Mouse (Mus musculus): ENCODE data around the gene Acsl4. TPM values are rescaled to one million over a fixed set of nuclear protein-coding genes. Genes with fewer than 3 reads are reported as not detected.

Gene Acsl4
- polyA plus RNA-seq, 1 experiment from 2014 or later: 24.2 TPM

DNA sequence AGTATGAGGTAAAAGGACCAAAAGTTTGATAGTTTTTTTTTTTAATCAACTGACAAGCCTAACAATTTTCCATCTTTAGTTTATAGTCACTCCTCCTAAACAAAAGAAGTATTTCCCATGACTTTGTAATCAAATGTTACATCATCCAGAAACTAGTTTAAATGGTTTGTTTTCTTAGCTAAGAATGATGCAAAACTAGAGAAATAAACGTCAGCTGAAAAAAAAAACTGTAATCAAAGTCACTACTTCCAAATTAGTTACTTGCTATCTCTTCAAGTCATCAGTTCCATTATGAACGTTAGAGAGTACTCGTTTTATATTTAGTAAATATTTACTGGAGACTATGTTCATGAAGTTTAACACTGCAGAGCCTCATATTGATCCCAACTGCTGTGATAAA, 13.6 kb downstream of the Acsl4 start:
- H3K36me3 ChIP-seq (ENCODE audit: control insufficient read depth, insufficient read depth, low read length): no peaks in the 10 kb centered on the region
- no peak for ATAC-seq (ENCODE audit: low FRiP score, low TSS enrichment)
- H3K9me3 ChIP-seq (ENCODE audit: control insufficient read depth, low read length): no peaks in the 10 kb centered on the region
- H3K27me3 ChIP-seq (ENCODE audit: control insufficient read depth, insufficient read depth, low read length): no peaks in the 10 kb centered on the region; the same call in 1 of the 2 replicates
- no peak overlapping the region for H3K4me3 ChIP-seq (ENCODE audit: low read length)
- no peak overlapping the region for H3K4me2 ChIP-seq (replicated peaks; ENCODE audit: low read depth, low read length)
- H3K9ac ChIP-seq (ENCODE audit: low read depth, low read length): no peak overlapping the region
- WGBS: 65% methylated on average over 3 of the region's 3 CpGs
- no peaks in the 10 kb centered on the region for H3K4me1 ChIP-seq (ENCODE audit: control insufficient read depth, insufficient read depth, low read length)
- no peak overlapping the region for H3K27ac ChIP-seq (ENCODE audit: low read depth, low read length)

DNA sequence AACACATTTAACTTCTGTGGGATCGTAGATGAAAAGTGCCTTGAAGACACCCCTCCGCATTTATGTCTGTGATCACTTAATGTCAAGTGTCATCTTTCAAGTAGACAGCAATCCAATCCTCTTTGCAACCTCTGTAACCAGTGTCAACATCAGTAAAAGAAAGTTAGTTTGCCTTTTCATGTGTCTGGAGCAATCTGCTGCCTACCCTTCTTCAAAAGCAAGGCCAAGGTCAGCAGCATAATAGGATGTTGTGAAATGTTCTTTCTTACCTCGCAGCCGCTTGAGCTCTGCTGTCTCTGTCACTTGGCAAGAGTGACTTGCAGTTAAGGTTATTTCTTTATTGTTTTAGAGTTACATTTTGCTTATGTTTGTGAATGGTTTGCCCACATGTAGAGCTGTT, 14.8 kb downstream of the Acsl4 start:
- Histone ChIP-seq H3K27me3 (ENCODE audit: control insufficient read depth, insufficient read depth, low read length) (no peaks in the 10 kb centered on the region; the same call in 1 of the 2 replicates), H3K27ac (ENCODE audit: low read depth, low read length) (no peak overlapping the region), H3K4me1 (ENCODE audit: control insufficient read depth, insufficient read depth, low read length) (no peaks in the 10 kb centered on the region), H3K9ac (ENCODE audit: low read depth, low read length) (no peak overlapping the region), H3K4me2 (replicated peaks; ENCODE audit: low read depth, low read length) (no peak overlapping the region), H3K36me3 (ENCODE audit: control insufficient read depth, insufficient read depth, low read length) (no peaks in the 10 kb centered on the region), H3K9me3 (ENCODE audit: control insufficient read depth, low read length) (no peaks in the 10 kb centered on the region), H3K4me3 (ENCODE audit: low read length) (no peak overlapping the region)
- 69% methylated on average over 4 of the region's 4 CpGs for WGBS
- no peak for ATAC-seq (ENCODE audit: low FRiP score, low TSS enrichment)

DNA sequence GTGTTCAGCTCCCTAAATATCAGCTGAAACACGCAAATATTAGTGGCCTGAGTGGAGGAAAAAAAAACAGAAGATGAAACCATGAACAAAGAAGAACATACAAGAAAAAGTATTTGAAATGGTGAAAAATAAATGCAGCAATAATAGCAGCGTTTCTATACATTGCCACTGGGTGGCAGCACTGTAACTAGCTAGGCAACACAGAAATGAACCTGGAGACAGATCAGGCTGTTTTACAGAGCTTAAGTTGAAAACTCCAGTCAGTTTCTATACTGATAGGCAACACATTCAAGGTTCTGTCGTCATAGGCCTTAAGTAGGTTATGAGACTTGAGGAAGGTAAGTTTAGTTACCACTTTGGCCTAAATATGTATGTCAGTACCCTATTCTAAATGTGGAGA, 17.9 kb downstream of the Acsl4 start:
- no peak overlapping the region for H3K9ac ChIP-seq (ENCODE audit: low read depth, low read length)
- H3K4me2 ChIP-seq (replicated peaks; ENCODE audit: low read depth, low read length): no peak overlapping the region
- H3K27me3 ChIP-seq (ENCODE audit: control insufficient read depth, insufficient read depth, low read length): no peaks in the 10 kb centered on the region
- no peaks in the 10 kb centered on the region for H3K9me3 ChIP-seq (ENCODE audit: control insufficient read depth, low read length)
- no peaks in the 10 kb centered on the region for H3K36me3 ChIP-seq (ENCODE audit: control insufficient read depth, insufficient read depth, low read length)
- whole genome bisulfite sequencing: 19% methylated on average over 3 of the region's 3 CpGs
- ATAC-seq (ENCODE audit: low FRiP score, low TSS enrichment): no peak
- no peaks in the 10 kb centered on the region for H3K4me1 ChIP-seq (ENCODE audit: control insufficient read depth, insufficient read depth, low read length)
- H3K4me3 ChIP-seq (ENCODE audit: low read length): no peak overlapping the region
- no peak overlapping the region for H3K27ac ChIP-seq (ENCODE audit: low read depth, low read length)

DNA sequence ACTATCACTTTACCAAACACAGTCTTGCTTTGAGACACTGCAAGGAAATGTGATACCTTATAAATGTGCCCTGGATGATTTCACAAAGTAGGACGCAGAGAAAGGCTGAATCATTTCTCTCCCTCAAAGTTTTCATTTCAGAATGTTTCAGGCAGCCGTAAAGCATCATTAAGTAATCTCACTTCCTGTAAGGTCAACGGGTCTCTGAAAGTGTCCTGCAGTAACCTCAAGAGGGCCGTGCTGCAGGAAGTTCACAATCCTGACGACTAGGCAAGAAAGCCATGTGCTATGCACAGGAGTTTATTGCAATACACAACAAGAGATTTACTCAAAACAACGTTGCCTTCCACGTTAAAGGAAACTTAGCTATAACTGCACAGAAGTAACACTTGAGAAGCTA, 20.4 kb downstream of the Acsl4 start:
- no peak for ATAC-seq (ENCODE audit: low FRiP score, low TSS enrichment)
- Histone ChIP-seq H3K27me3 (ENCODE audit: control insufficient read depth, insufficient read depth, low read length) (no peaks in the 10 kb centered on the region), H3K9me3 (ENCODE audit: control insufficient read depth, low read length) (no peaks in the 10 kb centered on the region), H3K4me1 (ENCODE audit: control insufficient read depth, insufficient read depth, low read length) (no peaks in the 10 kb centered on the region), H3K9ac (ENCODE audit: low read depth, low read length) (no peak overlapping the region), H3K4me2 (replicated peaks; ENCODE audit: low read depth, low read length) (no peak overlapping the region), H3K4me3 (ENCODE audit: low read length) (no peak overlapping the region), H3K36me3 (ENCODE audit: control insufficient read depth, insufficient read depth, low read length) (no peaks in the 10 kb centered on the region), H3K27ac (ENCODE audit: low read depth, low read length) (no peak overlapping the region)
- WGBS: 40% methylated on average over 7 of the region's 7 CpGs

DNA sequence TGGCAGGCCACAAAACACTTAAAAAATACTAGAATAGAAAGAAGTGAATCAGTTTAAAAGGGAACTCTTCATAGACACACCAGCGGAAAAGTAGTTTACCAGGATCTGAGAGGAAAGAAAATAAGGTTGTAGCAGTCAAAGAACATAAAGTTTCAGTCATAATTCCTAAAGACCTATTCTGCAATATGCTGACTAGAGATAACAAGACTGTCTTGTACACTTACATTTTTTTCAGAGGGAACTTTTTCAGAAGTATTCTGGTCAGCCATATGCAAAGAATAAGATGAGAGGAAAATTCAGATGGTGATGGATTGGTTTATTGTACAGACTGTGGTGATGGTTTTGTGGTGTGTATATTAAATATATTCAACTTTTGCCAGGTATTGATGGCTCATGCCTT, 26.5 kb downstream of the Acsl4 start:
- no peaks in the 10 kb centered on the region for H3K36me3 ChIP-seq (ENCODE audit: control insufficient read depth, insufficient read depth, low read length)
- 89% methylated on average over 1 of the region's 1 CpGs for WGBS
- H3K9ac ChIP-seq (ENCODE audit: low read depth, low read length): no peak overlapping the region
- no peaks in the 10 kb centered on the region for H3K27me3 ChIP-seq (ENCODE audit: control insufficient read depth, insufficient read depth, low read length)
- H3K4me3 ChIP-seq (ENCODE audit: low read length): no peak overlapping the region
- H3K4me1 ChIP-seq (ENCODE audit: control insufficient read depth, insufficient read depth, low read length): no peaks in the 10 kb centered on the region
- no peaks in the 10 kb centered on the region for H3K9me3 ChIP-seq (ENCODE audit: control insufficient read depth, low read length)
- H3K4me2 ChIP-seq (replicated peaks; ENCODE audit: low read depth, low read length): no peak overlapping the region
- no peak for ATAC-seq (ENCODE audit: low FRiP score, low TSS enrichment)
- no peak overlapping the region for H3K27ac ChIP-seq (ENCODE audit: low read depth, low read length)

DNA sequence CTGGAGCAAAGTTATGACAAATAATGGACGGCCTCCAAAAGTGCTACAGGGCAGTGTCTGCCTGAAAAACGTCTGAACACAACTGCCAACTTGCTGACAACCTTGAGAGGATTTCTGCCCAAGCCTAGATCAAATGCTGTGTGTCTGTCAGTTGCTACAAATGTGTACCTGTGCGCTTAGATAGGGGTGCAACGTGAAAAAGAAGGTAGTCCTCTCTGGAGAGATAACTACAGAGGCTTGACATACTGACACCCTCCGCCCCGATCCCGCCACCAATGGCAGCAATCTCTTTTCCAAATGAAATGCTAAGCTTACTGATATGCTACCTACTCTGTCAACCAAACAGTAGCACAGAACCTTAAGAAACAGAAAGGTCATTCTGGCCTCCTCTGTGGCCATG, 31.3 kb downstream of the Acsl4 start:
- Histone ChIP-seq H3K9ac (ENCODE audit: low read depth, low read length) (no peak overlapping the region), H3K4me2 (replicated peaks; ENCODE audit: low read depth, low read length) (no peak overlapping the region), H3K27ac (ENCODE audit: low read depth, low read length) (no peak overlapping the region), H3K36me3 (ENCODE audit: control insufficient read depth, insufficient read depth, low read length) (no peaks in the 10 kb centered on the region), H3K27me3 (ENCODE audit: control insufficient read depth, insufficient read depth, low read length) (no peaks in the 10 kb centered on the region), H3K4me1 (ENCODE audit: control insufficient read depth, insufficient read depth, low read length) (no peaks in the 10 kb centered on the region), H3K9me3 (ENCODE audit: control insufficient read depth, low read length) (no peaks in the 10 kb centered on the region), H3K4me3 (ENCODE audit: low read length) (no peak overlapping the region)
- no peak for ATAC-seq (ENCODE audit: low FRiP score, low TSS enrichment)
- 86% methylated on average over 7 of the region's 7 CpGs for WGBS

DNA sequence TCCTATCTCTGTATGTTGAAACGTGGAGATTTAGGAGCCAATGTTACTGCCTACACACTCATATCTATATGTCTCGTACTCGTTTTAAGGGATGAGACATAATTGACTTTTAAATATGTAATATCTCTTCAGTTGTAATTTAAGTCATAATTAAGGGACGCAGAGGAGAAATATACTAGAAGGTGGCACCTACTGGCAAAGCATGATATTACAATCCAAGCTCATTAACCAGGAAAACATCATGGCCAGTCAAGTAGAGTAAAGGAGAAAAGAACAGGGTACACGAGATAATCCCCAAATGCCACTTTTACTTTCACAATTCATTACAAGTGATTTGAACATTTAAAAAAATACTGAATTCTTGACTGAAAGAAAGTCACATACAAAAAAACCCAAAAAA, 31.9 kb downstream of the Acsl4 start:
- no peak for ATAC-seq (ENCODE audit: low FRiP score, low TSS enrichment)

DNA sequence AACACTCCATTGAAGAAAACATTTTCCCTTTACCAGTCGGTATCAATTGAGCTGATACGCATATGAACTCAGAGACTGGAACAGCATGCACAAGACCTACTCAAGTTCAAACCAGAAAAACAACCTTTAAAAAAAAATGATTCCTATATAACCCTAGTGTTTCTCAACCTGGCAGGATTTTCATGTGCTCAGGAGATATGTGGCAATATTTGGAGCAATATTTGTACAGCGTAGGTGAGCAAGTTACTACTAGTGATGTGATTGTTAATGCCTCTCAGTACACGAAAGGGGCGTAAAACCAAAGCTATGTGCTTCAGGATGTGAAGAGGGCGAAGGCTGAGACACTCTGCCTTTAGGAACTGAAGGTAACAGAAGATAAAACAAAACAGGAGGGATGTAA, 54.1 kb downstream of the Acsl4 start:
- no peak for ATAC-seq (ENCODE audit: low FRiP score, low TSS enrichment)
- Histone ChIP-seq H3K27ac (ENCODE audit: low read depth, low read length) (no peak overlapping the region), H3K9ac (ENCODE audit: low read depth, low read length) (no peak overlapping the region), H3K4me1 (ENCODE audit: control insufficient read depth, insufficient read depth, low read length) (no peaks in the 10 kb centered on the region), H3K4me3 (ENCODE audit: low read length) (no peak overlapping the region), H3K36me3 (ENCODE audit: control insufficient read depth, insufficient read depth, low read length) (no peaks in the 10 kb centered on the region; the same call in 1 of the 2 replicates), H3K4me2 (replicated peaks; ENCODE audit: low read depth, low read length) (no peak overlapping the region), H3K27me3 (ENCODE audit: control insufficient read depth, insufficient read depth, low read length) (no peaks in the 10 kb centered on the region), H3K9me3 (ENCODE audit: control insufficient read depth, low read length) (no peaks in the 10 kb centered on the region)
- 93% methylated on average over 6 of the region's 6 CpGs for WGBS

More for the DNA sequence above, 31.9 kb downstream of the Acsl4 start:
- Histone ChIP-seq H3K4me2 (replicated peaks; ENCODE audit: low read depth, low read length) (no peak overlapping the region), H3K27ac (ENCODE audit: low read depth, low read length) (no peak overlapping the region), H3K4me1 (ENCODE audit: control insufficient read depth, insufficient read depth, low read length) (no peaks in the 10 kb centered on the region), H3K36me3 (ENCODE audit: control insufficient read depth, insufficient read depth, low read length) (no peaks in the 10 kb centered on the region), H3K9ac (ENCODE audit: low read depth, low read length) (no peak overlapping the region), H3K27me3 (ENCODE audit: control insufficient read depth, insufficient read depth, low read length) (no peaks in the 10 kb centered on the region), H3K9me3 (ENCODE audit: control insufficient read depth, low read length) (no peaks in the 10 kb centered on the region), H3K4me3 (ENCODE audit: low read length) (no peak overlapping the region)
- WGBS: 84% methylated on average over 5 of the region's 5 CpGs

DNA sequence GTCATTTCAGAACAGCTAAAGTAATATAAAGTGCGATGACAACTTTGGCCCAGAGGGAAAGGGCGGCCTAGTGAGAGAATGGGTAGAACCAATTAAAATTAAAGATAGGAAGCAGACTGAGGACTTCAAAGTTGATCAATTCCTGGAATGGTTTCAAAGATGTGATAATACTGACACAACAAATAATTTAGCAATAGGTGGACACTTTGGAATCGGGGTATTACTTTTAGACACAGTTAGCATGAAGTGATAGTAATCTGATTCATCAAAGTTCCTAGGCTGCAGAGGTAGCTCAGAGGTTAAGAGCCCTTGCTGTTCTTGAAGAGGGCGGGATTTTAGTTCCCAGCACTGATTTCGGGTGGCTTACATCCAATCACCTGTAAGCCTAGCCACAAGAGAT, 54.8 kb downstream of the Acsl4 start:
- no peak for ATAC-seq (ENCODE audit: low FRiP score, low TSS enrichment)
- Histone ChIP-seq H3K27ac (ENCODE audit: low read depth, low read length) (no peak overlapping the region), H3K36me3 (ENCODE audit: control insufficient read depth, insufficient read depth, low read length) (no peaks in the 10 kb centered on the region; the same call in 1 of the 2 replicates), H3K4me1 (ENCODE audit: control insufficient read depth, insufficient read depth, low read length) (no peaks in the 10 kb centered on the region), H3K9me3 (ENCODE audit: control insufficient read depth, low read length) (no peaks in the 10 kb centered on the region), H3K4me2 (replicated peaks; ENCODE audit: low read depth, low read length) (no peak overlapping the region), H3K9ac (ENCODE audit: low read depth, low read length) (no peak overlapping the region), H3K27me3 (ENCODE audit: control insufficient read depth, insufficient read depth, low read length) (no peaks in the 10 kb centered on the region), H3K4me3 (ENCODE audit: low read length) (no peak overlapping the region)
- 90% methylated on average over 5 of the region's 5 CpGs for WGBS

DNA sequence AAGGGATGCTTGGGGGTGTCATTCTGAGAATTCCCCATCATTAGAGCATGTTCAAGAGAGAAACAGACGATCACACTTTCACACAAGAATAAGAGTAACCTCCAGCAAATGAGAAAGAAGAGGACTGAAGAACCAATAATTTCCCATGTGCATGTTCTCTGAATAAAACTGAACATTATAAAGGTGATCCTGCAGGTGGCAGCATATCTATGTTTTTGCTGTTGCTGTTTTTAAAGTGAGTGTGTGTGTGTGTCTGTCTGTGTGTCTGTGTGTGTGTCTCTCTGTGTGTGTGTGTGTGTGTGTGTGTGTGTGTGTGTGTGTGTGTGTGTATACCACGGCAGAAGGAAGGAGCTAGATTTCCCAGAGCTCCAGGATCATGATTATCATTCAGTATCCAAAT, 64.6 kb downstream of the Acsl4 start:
- Histone ChIP-seq H3K4me3 (ENCODE audit: low read length) (no peak overlapping the region), H3K4me2 (replicated peaks; ENCODE audit: low read depth, low read length) (no peak overlapping the region), H3K36me3 (ENCODE audit: control insufficient read depth, insufficient read depth, low read length) (no peaks in the 10 kb centered on the region), H3K9ac (ENCODE audit: low read depth, low read length) (no peak overlapping the region), H3K27ac (ENCODE audit: low read depth, low read length) (no peak overlapping the region), H3K4me1 (ENCODE audit: control insufficient read depth, insufficient read depth, low read length) (no peaks in the 10 kb centered on the region), H3K27me3 (ENCODE audit: control insufficient read depth, insufficient read depth, low read length) (no peaks in the 10 kb centered on the region), H3K9me3 (ENCODE audit: control insufficient read depth, low read length) (no peaks in the 10 kb centered on the region)
- ATAC-seq (ENCODE audit: low FRiP score, low TSS enrichment): no peak
- 82% methylated on average over 2 of the region's 2 CpGs for WGBS

Data from kidney, embryonic 14.5 days (tissue).